Mouse (Mus musculus) G1E (cell line): Measurements from ENCODE around the gene Akt1s1.

Experiments used
- CTCF ChIP-seq: IDR thresholded peaks from 2 replicates; pipeline ENCODE4 v1.5.1; 2012; ENCODE audit warnings: low read depth, low read length, inconsistent platforms, mixed read lengths
- GATA2 ChIP-seq: IDR thresholded peaks from 2 replicates; pipeline ENCODE4 v1.6.1; 2012; ENCODE audit warnings: low read depth, low read length, inconsistent platforms, borderline replicate concordance

DNA sequence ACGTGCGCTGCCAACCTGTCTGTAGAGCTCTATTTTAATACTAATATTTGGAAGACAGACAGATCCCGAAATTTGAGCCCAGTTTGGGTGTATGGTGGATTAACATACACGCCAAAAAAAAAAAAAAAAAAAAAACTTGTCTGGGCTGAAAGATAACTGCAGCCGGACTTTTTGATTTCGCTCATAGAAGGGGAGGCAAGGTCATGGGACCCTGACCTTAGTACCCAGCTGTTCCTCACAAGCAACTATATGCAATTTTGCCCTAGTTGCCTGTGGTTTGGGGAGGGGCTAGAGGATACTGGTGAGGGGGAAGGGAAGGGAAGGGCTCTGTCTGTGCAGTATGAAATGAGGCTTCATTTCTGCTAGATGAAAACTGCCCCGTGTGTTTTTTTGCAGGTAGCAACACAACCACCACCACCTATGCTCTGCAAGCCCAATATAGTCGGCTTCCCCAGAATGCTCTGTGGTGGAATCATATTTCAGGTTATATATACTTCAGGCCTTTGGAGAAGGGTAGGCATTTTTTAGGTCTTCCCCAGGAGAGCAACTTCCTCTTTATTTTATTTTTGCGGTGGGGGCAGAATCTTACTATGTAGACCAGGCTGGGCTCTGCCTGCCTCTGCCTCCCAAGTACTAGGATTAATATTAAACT lies 7.6 kb downstream of the Akt1s1 start:
- TF ChIP-seq GATA2 (no peak), CTCF (no peak)
